Mouse (Mus musculus): ENCODE results near the gene Epo. TPM values are rescaled to one million over a fixed set of nuclear protein-coding genes. Genes with fewer than 3 reads are reported as not detected.

Epo gene
- polyA plus RNA-seq, 1 experiment from 2014 or later = not detected

- ATAC-seq (ENCODE audit: insufficient number of reproducible peaks, insufficient read depth, low FRiP score, low read depth) = no peak
- WGBS = 56% methylated on average over 12 of the region's 12 CpGs
- no peaks in the 10 kb centered on the region for H3K27me3 ChIP-seq (ENCODE audit: control insufficient read depth, insufficient read depth, low read length)
- H3K4me1 ChIP-seq (ENCODE audit: control insufficient read depth in 2 of 2, insufficient read depth in 2 of 2, low read length in 2 of 2) = 0 out of 4 replicates have a peak, but pooled peaks cover 0 to under 1% of the 10 kb centered on the region in 2 experiments
- H3K4me2 ChIP-seq (ENCODE audit: low read length) = no peak overlapping the region
- no peaks in the 10 kb centered on the region for H3K36me3 ChIP-seq (ENCODE audit: control insufficient read depth, insufficient read depth, low read length)
- H3K9me3 ChIP-seq (ENCODE audit: control insufficient read depth, low read length) = no peaks in the 10 kb centered on the region
- H3K4me3 ChIP-seq (ENCODE audit: control insufficient read depth in 1 of 2, insufficient read depth in 1 of 2, low read depth in 1 of 2, low read length in 2 of 2) = no peak overlapping the region
- H3K9ac ChIP-seq (ENCODE audit: low read length) = no peak overlapping the region
- H3K27ac ChIP-seq (replicated peaks in 1 of 2; ENCODE audit: control insufficient read depth in 1 of 2, insufficient read depth in 1 of 2, low read depth in 2 of 2, low read length in 2 of 2) = no peak overlapping the region
These were observed 36.0 kb upstream of the Epo start for GRCm38 (mm10) chr5:137569031-137569430.

GRCm38 (mm10) chr5:137568223-137568798 is 35.3 kb upstream of the Epo start:
- H3K4me1 ChIP-seq (ENCODE audit: control insufficient read depth in 2 of 2, insufficient read depth in 2 of 2, low read length in 2 of 2) = no peaks in the 10 kb centered on the region
- no peak for ATAC-seq (ENCODE audit: insufficient number of reproducible peaks, insufficient read depth, low FRiP score, low read depth)
- WGBS = 74% methylated on average over 8 of the region's 8 CpGs

GRCm38 (mm10) chr5:137566416-137566815 is 33.4 kb upstream of the Epo start:
- 91% methylated on average over 5 of the region's 5 CpGs for WGBS
- no peaks in the 10 kb centered on the region for H3K9me3 ChIP-seq (ENCODE audit: control insufficient read depth, low read length)
- no peak overlapping the region for H3K4me3 ChIP-seq (ENCODE audit: control insufficient read depth in 1 of 2, insufficient read depth in 1 of 2, low read depth in 1 of 2, low read length in 2 of 2)
- H3K27me3 ChIP-seq (ENCODE audit: control insufficient read depth, insufficient read depth, low read length) = no peaks in the 10 kb centered on the region
- no peak for ATAC-seq (ENCODE audit: insufficient number of reproducible peaks, insufficient read depth, low FRiP score, low read depth)
- no peaks in the 10 kb centered on the region for H3K36me3 ChIP-seq (ENCODE audit: control insufficient read depth, insufficient read depth, low read length)
- no peak overlapping the region for H3K4me2 ChIP-seq (ENCODE audit: low read length)
- H3K27ac ChIP-seq (replicated peaks in 1 of 2; ENCODE audit: control insufficient read depth in 1 of 2, insufficient read depth in 1 of 2, low read depth in 2 of 2, low read length in 2 of 2) = no peak overlapping the region
- no peaks in the 10 kb centered on the region for H3K4me1 ChIP-seq (ENCODE audit: control insufficient read depth in 2 of 2, insufficient read depth in 2 of 2, low read length in 2 of 2)
- H3K9ac ChIP-seq (ENCODE audit: low read length) = no peak overlapping the region

More at GRCm38 (mm10) chr5:137568223-137568798, 35.3 kb upstream of the Epo start:
- Histone ChIP-seq H3K9ac (ENCODE audit: low read length) (no peak overlapping the region), H3K9me3 (ENCODE audit: control insufficient read depth, low read length) (no peaks in the 10 kb centered on the region), H3K36me3 (ENCODE audit: control insufficient read depth, insufficient read depth, low read length) (no peaks in the 10 kb centered on the region), H3K27ac (replicated peaks in 1 of 2; ENCODE audit: control insufficient read depth in 1 of 2, insufficient read depth in 1 of 2, low read depth in 2 of 2, low read length in 2 of 2) (no peak overlapping the region), H3K4me3 (ENCODE audit: control insufficient read depth in 1 of 2, insufficient read depth in 1 of 2, low read depth in 1 of 2, low read length in 2 of 2) (no peak overlapping the region), H3K27me3 (ENCODE audit: control insufficient read depth, insufficient read depth, low read length) (no peaks in the 10 kb centered on the region), H3K4me2 (ENCODE audit: low read length) (no peak overlapping the region)

- Histone ChIP-seq H3K4me1 (ENCODE audit: control insufficient read depth in 2 of 2, insufficient read depth in 2 of 2, low read length in 2 of 2) (no peaks in the 10 kb centered on the region), H3K27ac (replicated peaks in 1 of 2; ENCODE audit: control insufficient read depth in 1 of 2, insufficient read depth in 1 of 2, low read depth in 2 of 2, low read length in 2 of 2) (no peak overlapping the region), H3K36me3 (ENCODE audit: control insufficient read depth, insufficient read depth, low read length) (no peaks in the 10 kb centered on the region), H3K27me3 (ENCODE audit: control insufficient read depth, insufficient read depth, low read length) (no peaks in the 10 kb centered on the region), H3K9me3 (ENCODE audit: control insufficient read depth, low read length) (no peaks in the 10 kb centered on the region), H3K9ac (ENCODE audit: low read length) (no peak overlapping the region), H3K4me3 (ENCODE audit: control insufficient read depth in 1 of 2, insufficient read depth in 1 of 2, low read depth in 1 of 2, low read length in 2 of 2) (no peak overlapping the region), H3K4me2 (ENCODE audit: low read length) (no peak overlapping the region)
- no peak for ATAC-seq (ENCODE audit: insufficient number of reproducible peaks, insufficient read depth, low FRiP score, low read depth)
- 76% methylated on average over 6 of the region's 6 CpGs for WGBS
These were observed 32.7 kb upstream of the Epo start for GRCm38 (mm10) chr5:137565744-137566143.

- WGBS = 55% methylated on average over 10 of the region's 10 CpGs
- Histone ChIP-seq H3K27me3 (ENCODE audit: control insufficient read depth, insufficient read depth, low read length) (peaks cover 7% of the 10 kb centered on the region; the same call in 1 of the 2 replicates), H3K4me1 (ENCODE audit: control insufficient read depth in 2 of 2, insufficient read depth in 2 of 2, low read length in 2 of 2) (no peaks in the 10 kb centered on the region), H3K4me2 (ENCODE audit: low read length) (no peak overlapping the region), H3K36me3 (ENCODE audit: control insufficient read depth, insufficient read depth, low read length) (no peaks in the 10 kb centered on the region), H3K27ac (replicated peaks in 1 of 2; ENCODE audit: control insufficient read depth in 1 of 2, insufficient read depth in 1 of 2, low read depth in 2 of 2, low read length in 2 of 2) (no peak overlapping the region), H3K9ac (ENCODE audit: low read length) (no peak overlapping the region), H3K4me3 (ENCODE audit: control insufficient read depth in 1 of 2, insufficient read depth in 1 of 2, low read depth in 1 of 2, low read length in 2 of 2) (no peak overlapping the region), H3K9me3 (ENCODE audit: control insufficient read depth, low read length) (no peaks in the 10 kb centered on the region)
- ATAC-seq (ENCODE audit: insufficient number of reproducible peaks, insufficient read depth, low FRiP score, low read depth) = no peak
These were observed 29.9 kb upstream of the Epo start for GRCm38 (mm10) chr5:137562965-137563364.

- no peaks in the 10 kb centered on the region for H3K36me3 ChIP-seq (ENCODE audit: control insufficient read depth, insufficient read depth, low read length)
- no peak overlapping the region for H3K4me2 ChIP-seq (ENCODE audit: low read length)
- H3K27ac ChIP-seq (replicated peaks in 1 of 2; ENCODE audit: control insufficient read depth in 1 of 2, insufficient read depth in 1 of 2, low read depth in 2 of 2, low read length in 2 of 2) = no peak overlapping the region
- H3K9me3 ChIP-seq (ENCODE audit: control insufficient read depth, low read length) = no peaks in the 10 kb centered on the region
- WGBS = 59% methylated on average over 6 of the region's 6 CpGs
- no peak overlapping the region for H3K9ac ChIP-seq (ENCODE audit: low read length)
- no peak for ATAC-seq (ENCODE audit: insufficient number of reproducible peaks, insufficient read depth, low FRiP score, low read depth)
- no peak overlapping the region for H3K4me3 ChIP-seq (ENCODE audit: control insufficient read depth in 1 of 2, insufficient read depth in 1 of 2, low read depth in 1 of 2, low read length in 2 of 2)
- H3K27me3 ChIP-seq (ENCODE audit: control insufficient read depth, insufficient read depth, low read length) = peaks cover 7% of the 10 kb centered on the region; the same call in 1 of the 2 replicates
- no peaks in the 10 kb centered on the region for H3K4me1 ChIP-seq (ENCODE audit: control insufficient read depth in 2 of 2, insufficient read depth in 2 of 2, low read length in 2 of 2)
These were observed 28.5 kb upstream of the Epo start for GRCm38 (mm10) chr5:137561556-137561955.

GRCm38 (mm10) chr5:137553898-137554297 is 20.9 kb upstream of the Epo start:
- Histone ChIP-seq H3K9me3 (ENCODE audit: control insufficient read depth, low read length) (0 out of 2 replicates have a peak, but pooled peaks cover 4% of the 10 kb centered on the region), H3K9ac (ENCODE audit: low read length) (no peak overlapping the region), H3K36me3 (ENCODE audit: control insufficient read depth, insufficient read depth, low read length) (no peaks in the 10 kb centered on the region), H3K27ac (replicated peaks in 1 of 2; ENCODE audit: control insufficient read depth in 1 of 2, insufficient read depth in 1 of 2, low read depth in 2 of 2, low read length in 2 of 2) (no peak overlapping the region), H3K4me1 (ENCODE audit: control insufficient read depth in 2 of 2, insufficient read depth in 2 of 2, low read length in 2 of 2) (no peaks in the 10 kb centered on the region; a peak in 1 of 4 replicates), H3K27me3 (ENCODE audit: control insufficient read depth, insufficient read depth, low read length) (peaks cover 23% of the 10 kb centered on the region), H3K4me2 (ENCODE audit: low read length) (no peak overlapping the region), H3K4me3 (ENCODE audit: control insufficient read depth in 1 of 2, insufficient read depth in 1 of 2, low read depth in 1 of 2, low read length in 2 of 2) (no peak overlapping the region)
- ATAC-seq (ENCODE audit: insufficient number of reproducible peaks, insufficient read depth, low FRiP score, low read depth) = no peak
- 43% methylated on average over 11 of the region's 11 CpGs for WGBS

GRCm38 (mm10) chr5:137553411-137553837 is 20.4 kb upstream of the Epo start, which contains the start of gene Actl6b:
Actl6b (plus strand) TSS chr5:137553517.
- Histone ChIP-seq H3K4me1 (ENCODE audit: control insufficient read depth in 2 of 2, insufficient read depth in 2 of 2, low read length in 2 of 2) (no peaks in the 10 kb centered on the region; a peak in 1 of 4 replicates), H3K4me3 (ENCODE audit: control insufficient read depth in 1 of 2, insufficient read depth in 1 of 2, low read depth in 1 of 2, low read length in 2 of 2) (no peak within 1 kb of the TSS), H3K36me3 (ENCODE audit: control insufficient read depth, insufficient read depth, low read length) (no peaks in the 10 kb centered on the region), H3K9me3 (ENCODE audit: control insufficient read depth, low read length) (0 out of 2 replicates have a peak, but pooled peaks cover 4% of the 10 kb centered on the region), H3K9ac (ENCODE audit: low read length) (no peak within 1 kb of the TSS), H3K27ac (replicated peaks in 1 of 2; ENCODE audit: control insufficient read depth in 1 of 2, insufficient read depth in 1 of 2, low read depth in 2 of 2, low read length in 2 of 2) (no peak within 1 kb of the TSS), H3K27me3 (ENCODE audit: control insufficient read depth, insufficient read depth, low read length) (peaks cover 23% of the 10 kb centered on the region), H3K4me2 (ENCODE audit: low read length) (peak within 1 kb of the TSS; percentile 28)
- WGBS = 1% methylated on average over 37 of the region's 37 CpGs
- peak; percentile 59; the same call in 1 of the 2 replicates for ATAC-seq (ENCODE audit: insufficient number of reproducible peaks, insufficient read depth, low FRiP score, low read depth)

All from heart, embryonic 14.5 days (tissue).